Mouse (Mus musculus) CD4-positive, CD25-positive, alpha-beta regulatory T cell (primary cell): ENCODE measurements around the gene Arhgef16. TPM values are rescaled to one million over a fixed set of nuclear protein-coding genes. Genes with fewer than 3 reads are reported as not detected.

ENCODE experiments used
- polyA plus RNA-seq: library from polyadenylated mRNA; unstranded; fragments of 100-300 nt; shearing (Covaris generic); gene quantifications from one replicate; pipeline ENCODE4 v1.2.1, GENCODE M21; 2017

Gene Arhgef16
- polyA plus RNA-seq, result 0.24 TPM

DNA sequence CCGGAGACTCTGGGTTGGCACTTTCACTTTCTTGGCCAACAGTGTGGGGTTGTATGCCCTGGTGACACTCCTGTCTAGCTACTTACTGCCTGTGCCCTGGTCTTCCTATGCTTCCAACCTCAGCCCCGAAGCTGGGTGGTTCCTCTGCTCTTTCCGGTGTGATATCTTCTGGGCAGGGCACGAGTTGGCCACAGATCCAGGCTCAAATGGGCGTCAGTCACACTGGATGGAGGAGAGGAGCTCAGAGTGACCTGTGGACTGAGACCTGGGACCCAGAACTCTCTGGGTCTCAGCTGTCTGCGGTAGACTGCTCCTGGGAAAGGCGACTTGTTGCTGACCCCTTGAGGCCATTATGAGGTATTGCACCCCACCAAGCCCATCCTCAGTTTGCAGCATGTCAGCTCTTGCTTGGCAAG, at the start of gene Arhgef16:
TSS of gene Arhgef16 (minus strand) at position 211 of the 416 bp plus-strand sequence.

DNA sequence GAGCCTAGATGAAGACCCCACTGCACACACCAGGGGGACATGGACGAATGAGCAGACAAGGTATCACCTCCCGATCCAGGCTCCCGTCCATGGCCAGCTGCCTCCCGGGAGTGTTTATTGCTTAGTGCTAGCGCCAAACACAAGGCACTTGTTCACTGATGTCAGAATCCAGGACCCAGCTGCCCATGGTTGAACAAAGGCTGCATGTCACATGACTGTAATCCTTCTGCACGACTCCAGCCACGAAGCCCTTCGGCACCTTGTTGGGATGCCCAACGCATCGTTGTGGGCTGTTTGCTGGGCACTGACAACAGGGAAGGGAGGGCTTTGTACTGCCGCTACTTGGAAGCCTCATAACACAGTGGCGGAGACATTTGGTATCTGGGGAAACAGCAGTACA, 34.3 kb upstream of the Arhgef16 start, which contains the start of gene B230104I21Rik:
TSS of gene B230104I21Rik (plus strand) at position 367 of the 400 bp plus-strand sequence.

Other genes with a start within 250 kb of the Arhgef16 start
- not detected for gene Trp73, start 161.5 kb downstream of the Arhgef16 start, polyA plus RNA-seq
- gene Wrap73, start 159.3 kb downstream of the Arhgef16 start, polyA plus RNA-seq, result 38.4 TPM
- gene Tprgl, start 141.0 kb downstream of the Arhgef16 start, polyA plus RNA-seq, result 376 TPM
- 0.38 TPM for gene Megf6, start 130.9 kb downstream of the Arhgef16 start, polyA plus RNA-seq
- not detected for gene B230104I21Rik, start 34.5 kb upstream of the Arhgef16 start, polyA plus RNA-seq